In genomic region chr11:103677042-103677441, GRCm38 (mm10) we compare ENCODE assay signal across 14 mouse cellular contexts. TPM values are rescaled to one million over a fixed set of nuclear protein-coding genes. Genes with fewer than 3 reads are reported as not detected.
DNase-seq lines count a peak whose midpoint lies in the region; ATAC-seq and TF ChIP-seq lines count a peak whose summit lies in the region.
"Not testable (repeated sequence)": the region's sequence is repeated elsewhere in the genome, so short reads cannot be mapped to it uniquely, and the experiment has no call there.
"Had no signal": no experiment of that assay in that cellular context is flagged by ENCODE, and none has a peak within 500 bp of the region (broad histone marks: within the 10 kb centered on the region; RNA-seq: fewer than 3 reads in every experiment).

No protein-coding gene starts in this region.

- intact Hi-C loops in heart, postnatal 36 days (cut with DNase I) = loop anchor here (5.0 to 10.0 kb wide), 2 partner anchors 45 to 342 kb away; no protein-coding TSS in a partner anchor

- peak; percentile 41; the same call in 1 of the 2 replicates for TF ChIP-seq CTCF in embryonic fibroblast, embryonic 13.5 days (IDR thresholded peaks at IDR 0.05; ENCODE audit: borderline replicate concordance, insufficient read depth, low read length)

- TF ChIP-seq POLR2A in embryonic fibroblast, embryonic 13.5 days (IDR thresholded peaks at IDR 0.05; ENCODE audit: low read depth, low read length) = not testable (repeated sequence)

- H3K27ac ChIP-seq in embryonic fibroblast, embryonic 13.5 days (ENCODE audit: insufficient read depth, low read length) = not testable (repeated sequence)

- H3K4me3 ChIP-seq in embryonic fibroblast, embryonic 13.5 days (ENCODE audit: insufficient read depth, low read length) = not testable (repeated sequence)

- peak; percentile 39 for DNase-seq in Muller cell, postnatal 12 days (ENCODE audit: inconsistent ontology term)
- peak; percentile 33 to 56 for DNase-seq in heart, postnatal 36 days
- peak; percentile 50 for DNase-seq in layer of hippocampus, adult 11-12 months (ENCODE audit: low spot score)
- peak; percentile 27 for DNase-seq in lung, postnatal 25 days (ENCODE audit: low spot score)
- peak; percentile 61 for DNase-seq in right cerebral cortex, postnatal 14 days
- peak; percentile 25 for DNase-seq in yolk sac, embryonic 10.5 days (ENCODE audit: low spot score)

- not testable (repeated sequence) for H3K4me1 ChIP-seq in embryonic fibroblast, embryonic 13.5 days (ENCODE audit: control insufficient read depth, insufficient read depth, low read length)

- 0 out of 2 replicates have a peak, but pooled peaks have one; percentile 36 for ATAC-seq in cerebellum, adult (ENCODE audit: insufficient number of reproducible peaks, low FRiP score, low TSS enrichment)

RNA-seq across cellular contexts. Expression of gene Gosr2, which starts 20.7 kb away (rescaled TPM):
- 97.2 and 110 TPM in 2 replicates for polyA plus RNA-seq in embryonic fibroblast, embryonic 13.5 days (2011; ENCODE audit: insufficient read length, low read depth, missing spikeins)
- 10 to 100 TPM; 34.7 to 34.9 TPM for total RNA-seq in heart, postnatal 36 days (2021)

RNA-seq across cellular contexts. Expression of gene Rprml, which starts 27.7 kb away (rescaled TPM):
- not detected in 2 replicates for polyA plus RNA-seq in embryonic fibroblast, embryonic 13.5 days (2011; ENCODE audit: insufficient read length, low read depth, missing spikeins)
- total RNA-seq in heart, postnatal 36 days (2021) = not detected
- total RNA-seq: gastrocnemius, postnatal 25 days had no signal
- polyA plus RNA-seq: limb, embryonic 12.5 days; neural tube, embryonic 12.5 days; stomach, embryonic 14.5 days had no signal

RNA-seq across cellular contexts. Expression of gene Lyzl6, which starts 38.4 kb away (rescaled TPM):
- polyA plus RNA-seq in embryonic fibroblast, embryonic 13.5 days (2011; ENCODE audit: insufficient read length, low read depth, missing spikeins) = not detected in 2 replicates
- not detected for total RNA-seq in heart, postnatal 36 days (2021)
- total RNA-seq: gastrocnemius, postnatal 25 days had no signal
- polyA plus RNA-seq: embryonic facial prominence, embryonic 12.5 days; intestine, embryonic 15.5 days; limb, embryonic 12.5 days; neural tube, embryonic 12.5 days; stomach, embryonic 14.5 days had no signal

RNA-seq across cellular contexts. Expression of gene Gm884, which starts 56.1 kb away (rescaled TPM):
- polyA plus RNA-seq in embryonic fibroblast, embryonic 13.5 days (2011; ENCODE audit: insufficient read length, low read depth, missing spikeins) = not detected in 2 replicates
- not detected for total RNA-seq in heart, postnatal 36 days (2021)
- total RNA-seq: gastrocnemius, postnatal 25 days had no signal
- polyA plus RNA-seq: embryonic facial prominence, embryonic 12.5 days; intestine, embryonic 15.5 days; limb, embryonic 12.5 days; neural tube, embryonic 12.5 days; stomach, embryonic 14.5 days had no signal
